Mouse (Mus musculus) thymus, adult 18-20 months (tissue): Measurements from ENCODE around the gene Fbln7.

Experiments
- DNase-seq, 2 experiments: peaks; one replicate each; pipeline ENCODE4 v3.0.0; 2022; ENCODE audit warnings: mixed read lengths in 2 of 2

Fbln7 gene

GRCm38 (mm10) chr2:128875526-128875925 is 12.7 kb downstream of the Fbln7 start:
- DNase-seq, result no peak

- DNase-seq, result no peak
Measured at GRCm38 (mm10) chr2:128881236-128881635, 18.5 kb downstream of the Fbln7 start.

- DNase-seq, result no peak
Measured at GRCm38 (mm10) chr2:128885225-128885811, 22.5 kb downstream of the Fbln7 start.

GRCm38 (mm10) chr2:128887866-128888550 is 25.2 kb downstream of the Fbln7 start:
- no peak for DNase-seq

GRCm38 (mm10) chr2:128890661-128891335 is 28.0 kb downstream of the Fbln7 start:
- DNase-seq, result no peak

- DNase-seq, result peak in 1 of 2 experiments; percentile 5
Measured at GRCm38 (mm10) chr2:128892180-128892721, 29.5 kb downstream of the Fbln7 start.

GRCm38 (mm10) chr2:128902843-128903242 is 40.1 kb downstream of the Fbln7 start:
- no peak for DNase-seq

GRCm38 (mm10) chr2:128903661-128904060 is 40.9 kb downstream of the Fbln7 start:
- no peak for DNase-seq

- DNase-seq, result no peak
Measured at GRCm38 (mm10) chr2:128914978-128915377, 52.2 kb downstream of the Fbln7 start.

GRCm38 (mm10) chr2:128916528-128916927 is 53.7 kb downstream of the Fbln7 start:
- no peak for DNase-seq

GRCm38 (mm10) chr2:128924799-128925198 is 62.0 kb downstream of the Fbln7 start:
- DNase-seq, result no peak

GRCm38 (mm10) chr2:128928446-128928845 is 65.7 kb downstream of the Fbln7 start:
- DNase-seq, result peak in 1 of 2 experiments; percentile 26

- no peak for DNase-seq
Measured at GRCm38 (mm10) chr2:128930704-128931103, 67.9 kb downstream of the Fbln7 start.

GRCm38 (mm10) chr2:128936256-128936655 is 73.5 kb downstream of the Fbln7 start:
- DNase-seq, result no peak

GRCm38 (mm10) chr2:128943538-128944528 is 81.1 kb downstream of the Fbln7 start, which contains the start of gene Zc3h8:
Gene Zc3h8, minus strand, starts transcription at chr2:128944077.
- peak; percentile 94 for DNase-seq
